Mouse (Mus musculus): ENCODE results near the gene Klhl33. TPM values are rescaled to one million over a fixed set of nuclear protein-coding genes. Genes with fewer than 3 reads are reported as not detected.

The Klhl33 gene
- polyA plus RNA-seq, 1 experiment, result not detected

DNA sequence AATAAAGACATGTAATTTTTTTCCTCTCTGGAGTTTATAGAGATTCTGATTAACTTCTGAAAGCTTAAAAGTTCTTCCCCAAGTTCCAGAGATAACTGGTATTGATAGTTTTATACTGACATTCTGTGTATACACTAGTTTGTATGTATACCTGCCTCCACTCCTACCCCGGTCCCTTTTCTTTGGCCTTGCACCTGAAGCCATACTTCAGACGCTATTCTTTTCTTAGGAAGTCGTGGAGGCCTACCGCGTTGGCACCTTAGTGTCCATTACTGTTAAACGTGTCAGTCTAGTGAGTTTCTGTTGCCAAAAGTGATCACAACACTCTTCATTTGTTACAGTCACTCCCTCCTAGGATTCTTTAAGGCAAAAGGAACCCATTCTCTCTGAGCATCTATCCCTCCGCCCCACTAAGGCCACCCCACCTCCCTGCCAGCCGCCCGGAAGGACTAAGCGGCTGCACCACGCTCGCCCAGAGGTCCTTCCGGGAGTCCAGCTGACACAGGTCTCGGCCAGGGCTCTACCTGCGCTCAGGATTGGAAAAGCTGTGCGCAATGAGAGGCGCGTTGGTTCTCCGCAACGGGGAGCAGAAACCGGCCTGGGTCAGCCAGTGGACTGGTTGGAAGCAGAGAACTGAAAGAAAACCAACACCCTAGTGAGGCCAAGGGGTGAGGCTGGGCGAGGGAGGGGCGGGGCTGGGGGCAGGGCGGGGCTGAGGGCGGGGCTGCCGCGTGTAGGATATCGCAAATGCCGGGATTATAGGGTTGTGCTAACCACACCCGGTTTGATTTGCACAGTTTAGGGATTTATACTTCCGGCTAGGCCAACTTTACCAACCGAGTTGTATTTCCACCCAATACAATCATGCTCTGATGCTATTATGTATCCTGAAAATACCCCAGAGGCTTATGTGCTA lies 27.2 kb downstream of the Klhl33 start, which contains the start of gene Tep1:
TSS of gene Tep1 (minus strand) at position 672 of the 916 bp plus-strand sequence.
- TF ChIP-seq GATA1 (IDR thresholded peaks at IDR 0.05; ENCODE audit: low read length), result no peak

DNA sequence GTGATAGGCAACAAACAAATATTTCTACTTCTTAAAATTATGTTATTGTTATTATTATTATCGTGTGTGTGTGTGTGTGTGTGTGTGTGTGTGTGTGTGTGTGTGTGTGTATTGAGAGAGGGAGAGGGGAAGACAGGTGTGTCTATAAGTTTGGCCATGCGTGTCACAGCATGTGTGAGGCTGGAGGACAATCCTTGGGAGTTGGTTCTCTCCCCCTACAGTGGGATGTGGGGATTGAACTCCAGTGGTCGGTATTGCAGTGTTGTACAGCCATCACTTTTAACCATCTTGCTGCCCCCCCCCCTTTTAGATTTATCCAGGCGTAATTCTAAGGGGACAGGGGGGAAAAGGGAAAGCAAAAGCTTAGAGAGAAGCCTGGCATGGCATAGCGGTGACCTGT lies 28.7 kb downstream of the Klhl33 start:
- TF ChIP-seq GATA1 (IDR thresholded peaks at IDR 0.05; ENCODE audit: low read length), result no peak

DNA sequence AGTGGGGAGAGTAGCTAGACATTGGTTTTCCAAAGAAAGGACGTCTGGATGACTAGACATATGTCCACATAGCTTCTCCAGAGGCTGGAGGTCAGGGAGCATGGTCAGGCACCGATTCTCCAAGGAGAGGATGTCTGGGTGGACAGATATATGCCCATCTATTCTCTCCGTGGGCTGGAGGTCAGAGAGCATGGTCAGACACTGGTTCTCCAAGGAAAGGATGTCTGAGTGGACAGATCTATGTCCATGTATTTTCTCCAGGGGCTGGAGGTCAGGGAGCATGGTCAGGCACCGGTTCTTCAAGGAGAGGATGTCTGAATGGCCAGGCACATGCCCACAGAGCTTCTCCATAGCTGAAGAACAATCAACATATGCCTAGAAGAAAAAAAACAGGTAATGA lies 29.1 kb downstream of the Klhl33 start:
- TF ChIP-seq GATA1 (IDR thresholded peaks at IDR 0.05; ENCODE audit: low read length), result no peak

DNA sequence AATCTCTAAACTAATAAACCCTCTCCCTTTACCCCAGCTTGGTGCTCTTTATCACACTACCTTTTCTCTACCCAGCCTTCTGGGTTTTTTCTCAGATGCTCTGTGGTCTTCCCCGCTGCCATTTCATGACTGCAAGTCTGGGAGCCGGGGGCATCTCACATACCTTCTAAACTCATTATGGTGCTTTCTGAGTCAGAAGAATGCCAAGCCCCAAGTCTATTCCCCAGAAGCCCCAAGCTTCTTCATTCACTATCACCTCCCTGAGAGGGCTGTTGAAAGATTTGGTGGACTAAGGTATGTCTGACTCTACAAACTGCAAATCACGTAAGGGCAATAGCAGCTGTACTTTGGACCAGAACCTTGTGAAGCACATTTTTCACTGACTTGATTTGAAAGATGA lies 30.3 kb downstream of the Klhl33 start:
- no peak for TF ChIP-seq GATA1 (IDR thresholded peaks at IDR 0.05; ENCODE audit: low read length)

DNA sequence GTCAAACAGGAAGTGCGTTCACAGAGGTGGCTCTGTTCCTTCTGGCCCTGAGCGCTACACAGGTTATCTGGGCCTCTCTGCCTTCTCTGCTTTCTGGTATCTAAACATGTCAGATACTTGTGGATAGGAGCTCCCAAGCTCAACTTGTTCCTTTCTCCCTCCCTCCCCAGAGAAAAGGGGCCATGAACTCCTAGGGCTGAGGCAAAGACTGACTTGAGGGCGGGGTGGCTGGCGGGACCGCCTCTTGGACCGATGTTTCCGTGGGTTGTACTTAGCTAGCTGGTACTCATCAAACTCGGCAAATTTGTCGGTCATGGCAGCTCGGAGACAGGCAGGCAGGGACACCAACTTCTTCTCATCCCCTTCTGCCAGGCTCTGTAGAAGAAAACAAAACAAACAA lies 34.7 kb downstream of the Klhl33 start:
- TF ChIP-seq GATA1 (IDR thresholded peaks at IDR 0.05; ENCODE audit: low read length), result no peak

- no peak for TF ChIP-seq GATA1 (IDR thresholded peaks at IDR 0.05; ENCODE audit: low read length)
Observed at GRCm38 (mm10) chr14:50855788-50856187, 41.5 kb downstream of the Klhl33 start.

Other genes starting within 250 kb of the Klhl33 start
- not detected in 2 replicates for gene Olfr747, start 204.3 kb downstream of the Klhl33 start, polyA plus RNA-seq (2012)
- gene Olfr748, start 190.1 kb downstream of the Klhl33 start, polyA plus RNA-seq (2012), result not detected in 2 replicates
- gene Olfr749, start 152.4 kb downstream of the Klhl33 start, polyA plus RNA-seq (2012), result not detected in 2 replicates
- gene Ttc5, start 112.0 kb downstream of the Klhl33 start, polyA plus RNA-seq (2012), result 8.2 and 26.0 TPM in 2 replicates
- gene Ccnb1ip1, start 89.8 kb downstream of the Klhl33 start, polyA plus RNA-seq (2012), result 0.11 and 0.15 TPM in 2 replicates
- 5.4 and 6.2 TPM in 2 replicates for gene Parp2, start 89.7 kb downstream of the Klhl33 start, polyA plus RNA-seq (2012)
- 1.2 and 1.5 TPM in 2 replicates for gene Tep1, start 26.9 kb downstream of the Klhl33 start, polyA plus RNA-seq (2012)
- 46.1 and 70.5 TPM in 2 replicates for gene Osgep, start 27.4 kb upstream of the Klhl33 start, polyA plus RNA-seq (2012)
- 204 and 236 TPM in 2 replicates for gene Apex1, start 27.5 kb upstream of the Klhl33 start, polyA plus RNA-seq (2012)
- 74.0 and 135 TPM in 2 replicates for gene Pip4p1, start 33.3 kb upstream of the Klhl33 start, polyA plus RNA-seq (2012)
- 0.79 and 1.1 TPM in 2 replicates for gene Pnp, start 33.6 kb upstream of the Klhl33 start, polyA plus RNA-seq (2012)
- 0.12 and 1.1 TPM in 2 replicates for gene Gm49342, start 47.0 kb upstream of the Klhl33 start, polyA plus RNA-seq (2012)
- not detected in 2 replicates for gene Pnp2, start 58.5 kb upstream of the Klhl33 start, polyA plus RNA-seq (2012)
- gene Rnase10, start 110.2 kb upstream of the Klhl33 start, polyA plus RNA-seq (2012), result not detected in 2 replicates
- gene Rnase9, start 144.4 kb upstream of the Klhl33 start, polyA plus RNA-seq (2012), result not detected in 2 replicates
- not detected in 2 replicates for gene Rnase11, start 152.7 kb upstream of the Klhl33 start, polyA plus RNA-seq (2012)
- not detected in 2 replicates for gene Rnase12, start 160.2 kb upstream of the Klhl33 start, polyA plus RNA-seq (2012)
- gene Olfr750, start 176.9 kb upstream of the Klhl33 start, polyA plus RNA-seq (2012), result not detected in 2 replicates
- gene Rnase4, start 193.6 kb upstream of the Klhl33 start, polyA plus RNA-seq (2012), result not detected in 2 replicates
- not detected in 2 replicates for gene Ang, start 193.6 kb upstream of the Klhl33 start, polyA plus RNA-seq (2012)
- gene Eddm3b, start 216.9 kb upstream of the Klhl33 start, polyA plus RNA-seq (2012), result not detected in 2 replicates
- gene Rnase6, start 226.4 kb upstream of the Klhl33 start, polyA plus RNA-seq (2012), result 0.03 TPM in 1 of 2 replicates, not detected in the other
- not detected in 2 replicates for gene Rnase1, start 249.3 kb upstream of the Klhl33 start, polyA plus RNA-seq (2012)